Mouse (Mus musculus) heart, embryonic 11.5 days (tissue): Measurements from ENCODE around the gene Vmn1r44. TPM values are rescaled to one million over a fixed set of nuclear protein-coding genes. Genes with fewer than 3 reads are reported as not detected.
"Not testable (repeated sequence)": the region's sequence is repeated elsewhere in the genome, so short reads cannot be mapped to it uniquely, and the experiment has no call there.

Experiments
- ATAC-seq: fragments of 200-750 bp; cut with Nextera tagmentation; replicated peaks from 2 replicates; pipeline ENCODE4 v1.8.0; 2017; ENCODE audit warnings: moderate library complexity; ENCODE audit not compliant: insufficient number of reproducible peaks, low FRiP score, low TSS enrichment
- H3K27ac ChIP-seq: fragments of 300-500 bp; sonication (generic); 2 replicates; pipeline ENCODE4 v1.5.1; 2014; ENCODE audit warnings: mild to moderate bottlenecking, low read depth, low read length
- H3K27me3 ChIP-seq: fragments of 300-500 bp; sonication (generic); 2 replicates; pipeline ENCODE4 v1.6.1; 2014; ENCODE audit warnings: mild to moderate bottlenecking, low read length, mixed read lengths; ENCODE audit not compliant: control insufficient read depth, insufficient read depth
- H3K36me3 ChIP-seq: fragments of 300-500 bp; sonication (generic); 2 replicates; pipeline ENCODE4 v1.6.1; 2014; ENCODE audit warnings: mild to moderate bottlenecking, low read length, moderate library complexity, mixed read lengths; ENCODE audit not compliant: control insufficient read depth, insufficient read depth
- H3K4me1 ChIP-seq: fragments of 300-500 bp; sonication (generic); 2 replicates; pipeline ENCODE4 v1.6.1; 2014; ENCODE audit warnings: low read length; ENCODE audit not compliant: control insufficient read depth, insufficient read depth
- H3K4me2 ChIP-seq: fragments of 300-500 bp; sonication (generic); 2 replicates; pipeline ENCODE4 v1.6.1; 2014; ENCODE audit warnings: mild to moderate bottlenecking, moderate library complexity
- H3K4me3 ChIP-seq: fragments of 300-500 bp; sonication (generic); 2 replicates; pipeline ENCODE4 v1.5.1; 2014; ENCODE audit warnings: low read depth, low read length
- H3K9ac ChIP-seq: fragments of 300-500 bp; sonication (generic); 2 replicates; pipeline ENCODE4 v1.6.1; 2014; ENCODE audit warnings: mild to moderate bottlenecking, low read depth, low read length, moderate library complexity
- H3K9me3 ChIP-seq: fragments of 300-500 bp; sonication (generic); replicated peaks from 2 replicates; pipeline ENCODE4 v1.6.1; 2016; ENCODE audit warnings: low read length; ENCODE audit not compliant: control insufficient read depth
- WGBS: fragments of 180-500 bp; shearing (Covaris S2); extraction: QIAGEN DNeasy Blood & Tissue Kit; methylation state at CpG from one replicate; pipeline ENCODE4 v1.1.7; 2014; ENCODE audit not compliant: insufficient replicate concordance; 5-methylcytosine and 5-hydroxymethylcytosine counted together
- polyA plus RNA-seq: library from polyadenylated mRNA; unstranded; fragments of >200 nt; fragmentation: Nextera tagmentation; extraction: Ambion mirVana; gene quantifications from 2 replicates; pipeline ENCODE4 v1.2.1, GENCODE M21; 2014

Gene Vmn1r44
- polyA plus RNA-seq = not detected in 2 replicates

DNA sequence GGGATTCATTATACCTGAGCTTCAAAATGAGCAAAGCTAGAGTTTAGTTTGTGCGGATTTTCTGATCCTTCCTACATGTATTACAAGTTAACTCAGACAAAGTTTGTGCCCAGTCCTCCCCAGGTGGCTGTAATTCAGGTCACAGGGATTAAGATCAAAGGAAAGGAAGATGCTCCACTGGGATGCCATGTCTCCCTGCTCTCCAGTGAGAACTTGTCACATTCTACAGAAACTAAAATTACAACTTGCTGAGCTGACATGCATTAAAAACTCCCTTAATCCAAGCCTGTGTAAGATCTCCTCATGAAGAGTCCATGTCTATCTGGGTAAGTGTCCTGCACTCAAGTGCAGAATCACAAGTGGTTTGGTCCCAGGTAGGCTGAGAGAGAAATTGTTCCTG lies at the start of gene Vmn1r44:
Gene Vmn1r44, plus strand, starts transcription at position 301 of the 400 bp plus-strand sequence.
- H3K9ac ChIP-seq = no peak within 1 kb of the TSS
- no peaks in the 10 kb centered on the region for H3K9me3 ChIP-seq
- no peak within 1 kb of the TSS for H3K27ac ChIP-seq
- H3K4me1 ChIP-seq = no peaks in the 10 kb centered on the region
- H3K4me3 ChIP-seq = no peak within 1 kb of the TSS
- H3K4me2 ChIP-seq = no peak within 1 kb of the TSS
- H3K36me3 ChIP-seq = no peaks in the 10 kb centered on the region
- no peaks in the 10 kb centered on the region for H3K27me3 ChIP-seq
- WGBS = 59% methylated on average over 1 of the region's 1 CpGs
- ATAC-seq = no peak

- Histone ChIP-seq H3K4me2 (no peak overlapping the region), H3K27me3 (no peaks in the 10 kb centered on the region), H3K9ac (no peak overlapping the region), H3K36me3 (no peaks in the 10 kb centered on the region), H3K4me1 (no peaks in the 10 kb centered on the region), H3K4me3 (no peak overlapping the region), H3K27ac (no peak overlapping the region), H3K9me3 (peaks cover 8% of the 10 kb centered on the region)
- 75% methylated on average over 3 of the region's 3 CpGs for WGBS
- no peak for ATAC-seq
Measured at GRCm38 (mm10) chr6:89857552-89857951, 25.9 kb upstream of the Vmn1r44 start.

DNA sequence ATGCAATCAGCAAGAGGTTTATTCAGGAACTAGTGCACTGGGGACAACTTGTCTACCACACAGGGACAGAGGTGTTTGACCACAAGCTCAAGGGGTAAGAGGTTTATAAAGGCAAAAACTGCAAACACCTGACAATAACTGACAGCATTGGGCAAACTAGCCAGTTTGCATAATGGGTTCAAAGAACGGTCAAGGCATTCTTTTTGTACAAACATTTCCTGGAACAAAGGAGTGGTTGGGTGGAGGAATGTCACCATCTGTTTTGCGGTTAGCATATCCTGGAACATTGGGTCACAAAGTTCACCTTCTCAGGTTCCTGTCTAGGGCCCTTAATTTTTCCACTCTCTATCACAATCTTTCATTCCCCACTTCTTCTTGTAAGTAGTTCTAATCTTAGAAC lies 23.6 kb upstream of the Vmn1r44 start:
- Histone ChIP-seq H3K4me1 (no peaks in the 10 kb centered on the region), H3K9me3 (peaks cover 11% of the 10 kb centered on the region)
- WGBS = 74% methylated on average over 2 of the region's 2 CpGs

DNA sequence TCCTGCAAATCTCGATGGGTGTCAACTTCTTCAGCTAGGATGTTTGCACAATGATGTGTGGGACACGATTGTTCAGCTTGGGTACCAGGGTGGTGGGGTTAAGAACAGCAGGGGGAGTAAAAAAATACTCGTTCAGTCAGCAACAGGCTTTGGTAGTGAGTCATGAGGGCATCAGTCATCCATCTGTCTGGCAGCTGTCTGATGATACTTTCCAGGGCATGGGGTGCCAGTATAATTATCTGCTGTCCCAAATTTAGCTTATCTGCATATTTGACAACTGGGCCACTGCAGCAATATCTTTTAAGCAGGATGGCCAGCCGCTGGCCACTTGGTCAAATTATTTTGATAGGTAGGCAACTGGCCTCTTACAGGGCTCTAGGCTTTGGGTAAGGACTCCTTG lies 19.7 kb upstream of the Vmn1r44 start:
- WGBS = 58% methylated on average over 4 of the region's 4 CpGs
- Histone ChIP-seq H3K36me3 (no peaks in the 10 kb centered on the region), H3K4me3 (no peak overlapping the region), H3K9ac (no peak overlapping the region), H3K27me3 (no peaks in the 10 kb centered on the region), H3K27ac (no peak overlapping the region), H3K9me3 (peaks cover 11% of the 10 kb centered on the region), H3K4me2 (no peak overlapping the region), H3K4me1 (no peaks in the 10 kb centered on the region)
- no peak for ATAC-seq

More for the DNA sequence above, 23.6 kb upstream of the Vmn1r44 start:
- Histone ChIP-seq H3K27ac (no peak overlapping the region), H3K4me2 (no peak overlapping the region), H3K4me3 (no peak overlapping the region), H3K27me3 (no peaks in the 10 kb centered on the region), H3K9ac (no peak overlapping the region), H3K36me3 (no peaks in the 10 kb centered on the region)
- no peak for ATAC-seq

DNA sequence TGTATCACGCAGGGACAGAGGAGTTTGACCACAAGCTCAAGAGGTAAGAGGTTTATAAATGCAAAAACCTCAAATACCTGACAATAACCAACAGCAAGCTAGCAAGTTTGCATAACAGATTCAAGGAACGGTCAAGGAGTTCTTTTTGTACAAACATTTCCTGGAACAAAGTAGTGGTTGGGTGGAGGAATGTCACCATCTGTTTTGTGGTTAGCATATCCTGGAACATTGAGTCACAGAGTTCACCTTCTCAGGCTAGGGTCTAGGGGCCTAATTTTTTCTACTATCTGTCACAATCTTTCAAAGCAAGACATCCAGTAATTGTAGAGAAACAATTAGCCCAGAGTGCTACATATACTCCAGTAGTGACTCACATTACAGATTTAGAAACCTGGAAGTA lies 16.2 kb upstream of the Vmn1r44 start:
- no peaks in the 10 kb centered on the region for H3K27me3 ChIP-seq
- H3K4me1 ChIP-seq = no peaks in the 10 kb centered on the region
- H3K4me2 ChIP-seq = no peak overlapping the region
- H3K9ac ChIP-seq = no peak overlapping the region
- no peak overlapping the region for H3K4me3 ChIP-seq
- H3K36me3 ChIP-seq = no peaks in the 10 kb centered on the region
- no peak overlapping the region for H3K27ac ChIP-seq
- peaks cover 6% of the 10 kb centered on the region for H3K9me3 ChIP-seq
- WGBS = 82% methylated on average over 2 of the region's 2 CpGs
- ATAC-seq = no peak

DNA sequence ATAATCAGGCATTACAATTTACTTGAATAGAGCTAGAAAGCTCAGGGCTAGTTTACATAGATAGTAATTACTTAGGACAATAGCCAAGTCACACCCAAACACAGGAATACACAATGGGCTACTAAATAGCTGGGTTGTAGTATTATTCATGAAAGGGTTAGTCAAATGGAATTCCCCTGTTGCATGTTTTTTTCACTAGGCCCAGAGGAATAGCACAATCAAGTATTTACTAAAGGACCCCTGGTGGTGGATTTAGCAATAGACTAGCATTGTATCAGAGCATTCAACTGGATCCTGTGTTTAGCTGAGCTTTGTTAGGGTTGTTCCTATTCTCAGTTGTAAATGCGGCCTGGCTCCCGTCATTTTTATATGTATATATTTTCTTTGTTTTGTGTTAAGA lies 15.5 kb upstream of the Vmn1r44 start:
- Histone ChIP-seq H3K4me2 (no peak overlapping the region), H3K27me3 (no peaks in the 10 kb centered on the region), H3K9me3 (peaks cover 6% of the 10 kb centered on the region), H3K4me1 (no peaks in the 10 kb centered on the region), H3K9ac (no peak overlapping the region), H3K4me3 (no peak overlapping the region), H3K27ac (no peak overlapping the region), H3K36me3 (no peaks in the 10 kb centered on the region)
- WGBS = 93% methylated on average over 2 of the region's 2 CpGs
- ATAC-seq = no peak

GRCm38 (mm10) chr6:89876313-89876712 lies 7.1 kb upstream of the Vmn1r44 start, which contains the start of the genes Vmn1r42 and Vmn1r43:
Gene Vmn1r42 (minus strand): TSS chr6:89876413.
Gene Vmn1r43 (minus strand): TSS chr6:89876413.
- not testable (repeated sequence) for H3K9ac ChIP-seq, H3K9me3 ChIP-seq, H3K4me2 ChIP-seq, H3K4me1 ChIP-seq, ATAC-seq, H3K36me3 ChIP-seq, H3K27ac ChIP-seq, H3K27me3 ChIP-seq, H3K4me3 ChIP-seq
- 71% methylated on average over 3 of the region's 3 CpGs for WGBS

GRCm38 (mm10) chr6:89876963-89877362 lies 6.5 kb upstream of the Vmn1r44 start:
- H3K27me3 ChIP-seq = no peaks in the 10 kb centered on the region
- WGBS = 61% methylated on average over 2 of the region's 2 CpGs
- H3K27ac ChIP-seq = no peak overlapping the region
- H3K36me3 ChIP-seq = no peaks in the 10 kb centered on the region
- H3K4me1 ChIP-seq = no peaks in the 10 kb centered on the region
- no peak overlapping the region for H3K4me2 ChIP-seq
- no peak overlapping the region for H3K4me3 ChIP-seq
- H3K9me3 ChIP-seq = no peaks in the 10 kb centered on the region
- ATAC-seq = no peak
- H3K9ac ChIP-seq = no peak overlapping the region

DNA sequence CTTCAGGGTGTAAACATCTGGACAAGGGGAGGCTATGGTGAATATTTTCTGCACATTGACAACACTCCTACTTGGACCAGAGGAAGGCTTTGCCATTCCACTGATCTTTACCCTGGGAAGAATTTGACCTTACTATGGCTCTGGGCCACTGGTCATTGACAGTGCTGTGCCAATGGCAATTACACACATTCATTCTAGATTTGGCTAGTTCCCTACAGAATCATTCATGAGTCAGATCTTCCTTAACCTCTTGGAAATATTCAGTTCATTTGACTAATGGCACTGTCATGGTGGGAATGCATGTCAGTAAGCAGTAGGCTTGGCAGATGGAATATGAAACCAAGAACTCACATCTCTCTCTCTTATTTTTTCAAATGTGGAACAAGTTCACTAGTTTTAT lies 2.6 kb upstream of the Vmn1r44 start:
- Histone ChIP-seq H3K27ac (no peak overlapping the region), H3K4me1 (no peaks in the 10 kb centered on the region), H3K4me2 (no peak overlapping the region), H3K4me3 (no peak overlapping the region), H3K9ac (no peak overlapping the region), H3K36me3 (no peaks in the 10 kb centered on the region), H3K27me3 (no peaks in the 10 kb centered on the region), H3K9me3 (no peaks in the 10 kb centered on the region)
- ATAC-seq = no peak
